Mouse (Mus musculus) kidney, embryonic 16.5 days (tissue): Measurements from ENCODE around the gene Cd300lb. TPM values are rescaled to one million over a fixed set of nuclear protein-coding genes. Genes with fewer than 3 reads are reported as not detected.
A peak's percentile ranks its signal among the peaks of the same experiment; 100 is the strongest.

Source experiments
- ATAC-seq: fragments of 200-750 bp; cut with Nextera tagmentation; 2 replicates; pipeline ENCODE4 v1.8.0; 2017; ENCODE audit warnings: moderate TSS enrichment; ENCODE audit not compliant: low FRiP score, low TSS enrichment
- H3K27ac ChIP-seq: fragments of 300-500 bp; sonication (generic); 2 replicates; pipeline ENCODE4 v1.5.1; 2014; ENCODE audit warnings: low read length
- H3K27me3 ChIP-seq: fragments of 300-500 bp; sonication (generic); 2 replicates; pipeline ENCODE4 v1.6.1; 2014; ENCODE audit warnings: low read length, control low read depth, mixed read lengths; ENCODE audit not compliant: insufficient read depth
- H3K36me3 ChIP-seq: fragments of 300-500 bp; sonication (generic); 2 replicates; pipeline ENCODE4 v1.6.1; 2014; ENCODE audit warnings: low read length, control low read depth, mixed read lengths; ENCODE audit not compliant: insufficient read depth
- H3K4me1 ChIP-seq: fragments of 300-500 bp; sonication (generic); 2 replicates; pipeline ENCODE4 v1.6.1; 2014; ENCODE audit warnings: low read length, control low read depth, mixed read lengths; ENCODE audit not compliant: insufficient read depth
- H3K4me2 ChIP-seq: fragments of 300-500 bp; sonication (generic); replicated peaks from 2 replicates; pipeline ENCODE4 v1.6.1; 2014; ENCODE audit warnings: low read depth, low read length
- H3K4me3 ChIP-seq: fragments of 300-500 bp; sonication (generic); 2 replicates; pipeline ENCODE4 v1.5.1; 2014; ENCODE audit warnings: mild to moderate bottlenecking, low read length
- H3K9ac ChIP-seq: fragments of 300-500 bp; sonication (generic); replicated peaks from 2 replicates; pipeline ENCODE4 v1.6.1; 2014; ENCODE audit warnings: low read length
- H3K9me3 ChIP-seq: fragments of 300-500 bp; sonication (generic); 2 replicates; pipeline ENCODE4 v1.6.1; 2016; ENCODE audit warnings: low read length, control low read depth
- WGBS: fragments of 180-500 bp; shearing (Covaris S2); extraction: QIAGEN DNeasy Blood & Tissue Kit; methylation state at CpG from one replicate; pipeline ENCODE4 v1.1.7; 2014; 5-methylcytosine and 5-hydroxymethylcytosine counted together
- polyA plus RNA-seq: library from polyadenylated mRNA; unstranded; fragments of >200 nt; fragmentation: Nextera tagmentation; extraction: Ambion mirVana; gene quantifications from 2 replicates; pipeline ENCODE4 v1.2.1, GENCODE M21; 2015

Cd300lb gene
- polyA plus RNA-seq, 1 experiment from 2014 or later = 0.32 TPM

GRCm38 (mm10) chr11:114875301-114875801 is 58.8 kb downstream of the Cd300lb start:
- Histone ChIP-seq H3K4me2 (0 out of 2 replicates have a peak overlapping the region, but pooled peaks have one; percentile 2), H3K36me3 (peaks cover 25% of the 10 kb centered on the region), H3K27me3 (no peaks in the 10 kb centered on the region), H3K4me3 (no peak overlapping the region), H3K27ac (peak overlapping the region; percentile 76), H3K9me3 (no peaks in the 10 kb centered on the region), H3K9ac (0 out of 2 replicates have a peak overlapping the region, but pooled peaks have one; percentile 40), H3K4me1 (peaks cover 48% of the 10 kb centered on the region)
- ATAC-seq = peak; percentile 73
- WGBS = 6% methylated on average over 9 of the region's 9 CpGs

DNA sequence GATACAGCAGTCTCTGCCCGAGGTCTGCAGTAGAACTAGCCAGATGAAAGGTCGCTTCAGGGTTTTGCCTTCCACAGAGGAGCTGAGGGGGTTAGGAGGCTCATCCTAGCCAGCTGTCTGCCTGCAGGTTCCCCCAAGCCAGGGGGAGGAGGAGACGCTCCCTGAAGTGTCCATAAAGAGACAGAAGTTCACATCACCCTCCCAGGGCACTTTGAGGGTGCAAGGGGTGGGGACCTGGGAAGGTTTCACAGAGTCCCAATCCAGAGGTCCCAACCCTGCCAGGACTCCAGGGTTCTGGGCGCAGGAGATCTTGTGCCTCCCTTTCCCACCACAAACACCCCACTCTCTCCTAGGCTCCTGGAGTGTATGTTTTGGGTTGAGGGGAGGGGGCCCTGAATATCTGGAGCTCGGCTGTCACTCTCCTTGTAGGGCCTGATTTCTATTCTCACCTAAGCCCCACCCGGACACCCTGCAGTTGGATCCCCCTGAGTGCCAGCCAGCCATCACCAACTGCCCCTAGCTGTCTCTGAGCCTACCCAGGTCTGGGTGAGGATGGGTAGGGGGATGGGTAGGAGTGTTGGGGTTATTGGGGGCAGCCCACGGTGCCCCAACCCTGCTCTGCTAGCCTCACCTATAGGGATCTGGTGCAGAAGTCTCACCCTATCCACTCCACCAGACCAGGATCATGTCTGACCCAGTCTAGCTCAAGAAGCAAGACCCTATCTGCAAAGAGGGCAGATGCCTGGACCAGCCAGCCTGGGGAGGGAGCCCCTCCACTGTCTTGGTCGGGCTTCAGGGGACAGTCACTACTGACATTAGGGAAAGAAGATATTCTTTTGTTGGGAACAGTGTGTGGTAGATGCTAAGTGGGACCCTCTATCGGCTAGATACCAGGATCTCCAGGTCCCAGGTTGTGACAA is 59.7 kb downstream of the Cd300lb start:
- 50% methylated on average over 9 of the region's 9 CpGs for WGBS
- Histone ChIP-seq H3K9me3 (no peaks in the 10 kb centered on the region), H3K36me3 (peaks cover 28% of the 10 kb centered on the region), H3K4me2 (no peak overlapping the region), H3K4me3 (no peak overlapping the region), H3K4me1 (peaks cover 48% of the 10 kb centered on the region), H3K9ac (peak overlapping the region; percentile 40), H3K27me3 (no peaks in the 10 kb centered on the region), H3K27ac (peak overlapping the region; percentile 76)
- no peak for ATAC-seq

- no peaks in the 10 kb centered on the region for H3K9me3 ChIP-seq
- H3K4me1 ChIP-seq = peaks cover 48% of the 10 kb centered on the region
- H3K9ac ChIP-seq = peak overlapping the region; percentile 52; the same call in 1 of the 2 replicates
- peaks cover 39% of the 10 kb centered on the region for H3K36me3 ChIP-seq
- peak overlapping the region; percentile 76 for H3K27ac ChIP-seq
- H3K4me3 ChIP-seq = no peak overlapping the region
- no peak for ATAC-seq
- H3K4me2 ChIP-seq = no peak overlapping the region
- no peaks in the 10 kb centered on the region for H3K27me3 ChIP-seq
- 17% methylated on average over 6 of the region's 6 CpGs for WGBS
These were observed 61.0 kb downstream of the Cd300lb start for GRCm38 (mm10) chr11:114873022-114873817.

Other genes with a start within 250 kb of the Cd300lb start
- gene Dnaic2, start 207.0 kb downstream of the Cd300lb start, polyA plus RNA-seq = 0.44 and 0.46 TPM in 2 replicates
- gene Kif19a, start 169.0 kb downstream of the Cd300lb start, polyA plus RNA-seq = 0.22 and 0.46 TPM in 2 replicates
- 0.47 and 0.54 TPM in 2 replicates for gene Btbd17, start 138.4 kb downstream of the Cd300lb start, polyA plus RNA-seq
- gene Gpr142, start 135.5 kb downstream of the Cd300lb start, polyA plus RNA-seq = not detected in 2 replicates
- gene Gprc5c, start 83.2 kb downstream of the Cd300lb start, polyA plus RNA-seq = 153 and 162 TPM in 2 replicates
- 1.8 and 2.2 TPM in 2 replicates for gene Cd300a, start 44.3 kb downstream of the Cd300lb start, polyA plus RNA-seq
- gene Cd300c, start 34.8 kb upstream of the Cd300lb start, polyA plus RNA-seq = not detected in 2 replicates
- 0.36 and 0.40 TPM in 2 replicates for gene Cd300ld, start 55.5 kb upstream of the Cd300lb start, polyA plus RNA-seq
- gene Cd300c2, start 67.5 kb upstream of the Cd300lb start, polyA plus RNA-seq = 1.6 and 2.5 TPM in 2 replicates
- not detected in 2 replicates for gene Cd300ld2, start 81.8 kb upstream of the Cd300lb start, polyA plus RNA-seq
- gene Cd300ld4, start 92.6 kb upstream of the Cd300lb start, polyA plus RNA-seq = not detected in 2 replicates
- not detected in 2 replicates for gene Cd300ld5, start 103.4 kb upstream of the Cd300lb start, polyA plus RNA-seq
- not detected in 2 replicates for gene Cd300ld3, start 114.0 kb upstream of the Cd300lb start, polyA plus RNA-seq
- 0.10 TPM in 1 of 2 replicates, not detected in the other for gene Cd300e, start 127.8 kb upstream of the Cd300lb start, polyA plus RNA-seq
- 1.7 and 2.2 TPM in 2 replicates for gene Rab37, start 157.0 kb upstream of the Cd300lb start, polyA plus RNA-seq
- gene Cd300lf, start 199.6 kb upstream of the Cd300lb start, polyA plus RNA-seq = 0.52 and 0.53 TPM in 2 replicates
- gene Slc9a3r1, start 229.0 kb upstream of the Cd300lb start, polyA plus RNA-seq = 165 and 170 TPM in 2 replicates